Mouse (Mus musculus) macrophage (primary cell): ENCODE measurements around the gene Unc45a. TPM values are rescaled to one million over a fixed set of nuclear protein-coding genes. Genes with fewer than 3 reads are reported as not detected.

Experiments
- H3K27ac ChIP-seq: fragments of 350-480 bp; formaldehyde crosslinking; 2 replicates; pipeline ENCODE4 v1.9.0; 2021
- H3K36me3 ChIP-seq: fragments of 350-480 bp; formaldehyde crosslinking; 2 replicates; pipeline ENCODE4 v1.9.0; 2021; ENCODE audit errors: inconsistent target
- H3K4me3 ChIP-seq: fragments of 350-480 bp; formaldehyde crosslinking; 2 replicates; pipeline ENCODE4 v1.9.0; 2021; ENCODE audit errors: inconsistent target
- H3K79me2 ChIP-seq: fragments of 350-480 bp; formaldehyde crosslinking; 2 replicates; pipeline ENCODE4 v1.9.0; 2021; ENCODE audit errors: inconsistent target
- WGBS: methylation state at CpG from one replicate; pipeline ENCODE4 v1.1.7; 2026; ENCODE audit warnings: inconsistent platforms; ENCODE audit not compliant: missing documents; 5-methylcytosine and 5-hydroxymethylcytosine counted together
- polyA plus RNA-seq: library from polyadenylated mRNA; stranded (reverse); fragments of 250-400 nt; gene quantifications from 3 replicates; pipeline ENCODE4 v1.2.4, GENCODE M21; 2018; ENCODE audit warnings: inconsistent platforms

Unc45a gene
- polyA plus RNA-seq, 1 experiment from 2014 or later, result 14.3 TPM

GRCm38 (mm10) chr7:80347670-80348586, 7.1 kb upstream of the Unc45a start:
- Histone ChIP-seq H3K36me3 (peaks cover 25% of the 10 kb centered on the region), H3K27ac (no peak overlapping the region), H3K79me2 (no peaks in the 10 kb centered on the region), H3K4me3 (no peak overlapping the region)
- 94% methylated on average over 11 of the region's 13 CpGs for WGBS

DNA sequence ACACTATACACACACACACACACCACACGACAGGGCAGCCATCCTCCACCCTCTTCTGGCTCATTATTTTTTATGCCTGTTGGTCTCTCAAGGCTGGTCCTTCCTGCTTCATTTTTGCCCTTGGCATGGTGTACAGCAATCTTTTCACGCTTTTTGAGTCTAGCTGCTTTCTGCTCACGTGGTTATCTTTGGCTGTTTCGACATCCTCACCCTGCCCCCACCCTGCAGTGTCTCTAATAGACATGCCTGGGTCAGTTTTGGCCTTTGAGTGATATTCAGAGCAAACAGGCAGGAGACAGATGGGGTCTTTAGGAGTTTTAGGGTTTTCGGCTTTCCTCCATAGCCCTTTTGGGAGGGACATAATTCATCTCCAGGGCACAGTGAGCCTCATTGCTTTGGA, 6.0 kb upstream of the Unc45a start:
- no peak overlapping the region for H3K4me3 ChIP-seq
- no peaks in the 10 kb centered on the region for H3K79me2 ChIP-seq
- WGBS, result 55% methylated on average over 5 of the region's 5 CpGs
- no peak overlapping the region for H3K27ac ChIP-seq
- H3K36me3 ChIP-seq, result peaks cover 17% of the 10 kb centered on the region

GRCm38 (mm10) chr7:80346173-80346572, 5.4 kb upstream of the Unc45a start:
- Histone ChIP-seq H3K4me3 (no peak overlapping the region), H3K27ac (no peak overlapping the region), H3K36me3 (peaks cover 12% of the 10 kb centered on the region), H3K79me2 (no peaks in the 10 kb centered on the region)
- WGBS, result 96% methylated on average over 9 of the region's 9 CpGs

DNA sequence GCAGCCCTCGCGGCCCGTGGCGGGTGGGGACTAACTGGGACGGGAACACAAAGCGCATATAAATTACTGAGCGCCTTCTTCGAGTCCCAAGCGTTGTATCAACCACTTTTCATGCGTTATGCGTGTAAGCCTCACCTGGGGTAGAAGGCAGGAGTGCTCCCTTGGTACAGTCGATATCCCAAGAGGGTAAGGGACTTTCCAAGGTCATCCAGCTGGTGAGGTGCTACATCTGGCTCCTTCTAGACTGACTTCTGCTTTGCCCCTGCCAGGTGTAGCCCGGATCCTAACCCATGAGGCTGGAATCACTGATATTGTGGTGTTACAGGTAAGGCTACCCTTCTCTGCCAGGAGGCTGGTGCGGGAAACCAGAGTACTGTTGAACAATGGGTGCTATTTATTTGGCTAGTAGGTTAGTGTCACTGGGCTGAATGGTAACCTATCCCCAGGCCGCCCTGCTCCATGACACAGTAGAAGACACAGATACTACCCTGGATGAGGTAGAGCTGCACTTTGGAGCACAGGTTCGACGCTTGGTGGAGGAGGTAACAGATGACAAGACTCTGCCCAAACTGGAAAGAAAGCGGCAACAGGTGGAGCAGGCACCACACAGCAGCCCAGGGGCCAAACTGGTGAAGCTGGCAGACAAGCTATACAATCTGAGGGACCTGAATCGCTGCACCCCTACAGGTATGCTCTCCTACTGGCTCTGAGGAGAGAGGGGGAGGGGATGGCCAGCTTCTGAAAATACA, 2.6 kb upstream of the Unc45a start:
- 24% methylated on average over 18 of the region's 19 CpGs for WGBS
- Histone ChIP-seq H3K27ac (peak overlapping the region; percentile 27; the same call in 1 of the 2 replicates), H3K4me3 (peak overlapping the region; percentile 45), H3K79me2 (no peaks in the 10 kb centered on the region), H3K36me3 (no peaks in the 10 kb centered on the region)

DNA sequence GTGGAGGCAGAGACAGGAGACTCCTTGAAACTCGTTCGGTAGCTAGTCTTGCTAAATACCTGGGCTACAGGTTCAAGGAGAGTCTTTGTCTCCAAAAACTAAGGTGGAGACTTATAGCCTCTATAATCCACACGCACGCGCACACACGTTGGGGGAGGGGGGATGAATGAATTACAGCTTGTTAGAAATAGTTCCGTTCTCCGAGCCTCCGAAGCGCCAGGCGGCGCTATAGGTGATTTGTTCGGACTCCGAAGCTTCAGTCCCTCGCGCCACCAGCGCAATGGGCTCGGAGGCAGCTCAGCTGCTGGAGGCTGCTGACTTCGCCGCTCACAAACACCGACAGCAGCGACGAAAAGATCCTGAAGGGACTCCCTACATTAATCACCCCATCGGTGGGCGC, 2.1 kb upstream of the Unc45a start, which contains the start of gene Hddc3:
Gene Hddc3, plus strand, starts transcription at position 247 of the 400 bp plus-strand sequence.
- under 1% methylated on average over 25 of the region's 25 CpGs for WGBS

GRCm38 (mm10) chr7:80341793-80342192, 988 bp upstream of the Unc45a start:
- Histone ChIP-seq H3K27ac (no peak overlapping the region), H3K36me3 (peaks cover 4% of the 10 kb centered on the region), H3K79me2 (no peaks in the 10 kb centered on the region), H3K4me3 (no peak overlapping the region)
- 88% methylated on average over 7 of the region's 7 CpGs for WGBS

More for the DNA sequence above, 2.1 kb upstream of the Unc45a start, which contains the start of gene Hddc3:
- peak within 1 kb of the TSS; percentile 45 for H3K4me3 ChIP-seq
- H3K79me2 ChIP-seq, result no peaks in the 10 kb centered on the region
- H3K36me3 ChIP-seq, result no peaks in the 10 kb centered on the region
- H3K27ac ChIP-seq, result peak within 1 kb of the TSS; percentile 27; the same call in 1 of the 2 replicates

GRCm38 (mm10) chr7:80339793-80340628, 794 bp downstream of the Unc45a start:
- under 1% methylated on average over 44 of the region's 45 CpGs for WGBS

DNA sequence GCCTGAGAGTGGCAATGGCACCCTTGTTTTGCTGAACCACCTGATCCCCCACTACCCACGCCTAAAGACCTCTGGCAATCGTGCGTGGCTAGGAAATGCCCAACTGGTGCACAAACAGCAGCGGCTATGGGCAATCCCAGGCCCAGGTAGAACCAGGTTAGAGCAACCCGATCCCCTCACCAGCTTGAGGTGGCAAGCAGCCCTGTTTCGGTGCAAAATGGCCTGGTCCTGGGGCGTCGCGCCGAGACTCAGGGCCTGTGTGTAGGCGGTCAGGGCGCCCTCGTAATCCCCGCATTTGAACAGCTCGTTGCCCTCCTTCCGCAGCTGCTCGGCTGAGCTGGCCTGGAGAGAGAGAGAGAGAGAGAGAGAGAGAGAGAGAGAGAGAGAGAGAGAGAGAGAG, 1.4 kb downstream of the Unc45a start:
- peaks cover 28% of the 10 kb centered on the region for H3K36me3 ChIP-seq
- WGBS, result 24% methylated on average over 12 of the region's 17 CpGs
- H3K4me3 ChIP-seq, result peak overlapping the region; percentile 19; the same call in 1 of the 2 replicates
- H3K79me2 ChIP-seq, result no peaks in the 10 kb centered on the region
- no peak overlapping the region for H3K27ac ChIP-seq

More at GRCm38 (mm10) chr7:80339793-80340628, 794 bp downstream of the Unc45a start:
- peak overlapping the region; percentile 38 for H3K27ac ChIP-seq
- H3K36me3 ChIP-seq, result peaks cover 22% of the 10 kb centered on the region
- no peaks in the 10 kb centered on the region for H3K79me2 ChIP-seq
- peak overlapping the region; percentile 55 for H3K4me3 ChIP-seq

GRCm38 (mm10) chr7:80336932-80337331, 3.9 kb downstream of the Unc45a start:
- no peak overlapping the region for H3K27ac ChIP-seq
- WGBS, result 79% methylated on average over 2 of the region's 3 CpGs
- H3K4me3 ChIP-seq, result no peak overlapping the region
- H3K36me3 ChIP-seq, result peaks cover 53% of the 10 kb centered on the region
- no peaks in the 10 kb centered on the region for H3K79me2 ChIP-seq

GRCm38 (mm10) chr7:80334848-80335247, 6.0 kb downstream of the Unc45a start:
- no peak overlapping the region for H3K4me3 ChIP-seq
- no peak overlapping the region for H3K27ac ChIP-seq
- peaks cover 73% of the 10 kb centered on the region for H3K36me3 ChIP-seq
- H3K79me2 ChIP-seq, result no peaks in the 10 kb centered on the region
- 87% methylated on average over 4 of the region's 4 CpGs for WGBS

- Histone ChIP-seq H3K4me3 (no peak overlapping the region), H3K27ac (no peak overlapping the region), H3K36me3 (peaks cover 90% of the 10 kb centered on the region), H3K79me2 (no peaks in the 10 kb centered on the region)
- WGBS, result 94% methylated on average over 18 of the region's 19 CpGs
These were observed 9.4 kb downstream of the Unc45a start for GRCm38 (mm10) chr7:80331433-80331832.

- H3K27ac ChIP-seq, result no peak overlapping the region
- H3K36me3 ChIP-seq, result peaks cover 86% of the 10 kb centered on the region
- no peaks in the 10 kb centered on the region for H3K79me2 ChIP-seq
- 90% methylated on average over 8 of the region's 8 CpGs for WGBS
- no peak overlapping the region for H3K4me3 ChIP-seq
These were observed 10.5 kb downstream of the Unc45a start for GRCm38 (mm10) chr7:80330278-80330677.

DNA sequence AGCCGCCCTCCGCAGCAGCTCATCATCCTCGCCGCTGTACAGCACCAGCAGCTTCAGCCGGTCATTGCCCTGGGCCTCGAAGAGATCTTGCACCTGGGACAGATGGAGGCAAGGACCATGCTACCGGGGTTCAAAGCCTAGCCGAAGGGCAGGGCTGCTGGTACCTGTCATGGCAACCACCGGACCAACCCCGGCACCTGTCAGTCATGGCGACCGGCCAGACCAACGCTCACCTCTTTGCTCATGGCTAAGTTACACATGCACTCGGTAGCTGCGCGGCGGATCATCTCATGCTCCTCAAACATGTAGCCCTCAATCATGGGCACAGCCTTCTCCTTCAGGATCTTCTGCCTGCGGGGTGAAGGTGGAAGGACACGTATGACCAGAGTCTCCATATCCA, 14.7 kb downstream of the Unc45a start:
- Histone ChIP-seq H3K4me3 (no peak overlapping the region), H3K79me2 (no peaks in the 10 kb centered on the region), H3K36me3 (peaks cover 44% of the 10 kb centered on the region), H3K27ac (no peak overlapping the region)
- WGBS, result 91% methylated on average over 15 of the region's 19 CpGs

DNA sequence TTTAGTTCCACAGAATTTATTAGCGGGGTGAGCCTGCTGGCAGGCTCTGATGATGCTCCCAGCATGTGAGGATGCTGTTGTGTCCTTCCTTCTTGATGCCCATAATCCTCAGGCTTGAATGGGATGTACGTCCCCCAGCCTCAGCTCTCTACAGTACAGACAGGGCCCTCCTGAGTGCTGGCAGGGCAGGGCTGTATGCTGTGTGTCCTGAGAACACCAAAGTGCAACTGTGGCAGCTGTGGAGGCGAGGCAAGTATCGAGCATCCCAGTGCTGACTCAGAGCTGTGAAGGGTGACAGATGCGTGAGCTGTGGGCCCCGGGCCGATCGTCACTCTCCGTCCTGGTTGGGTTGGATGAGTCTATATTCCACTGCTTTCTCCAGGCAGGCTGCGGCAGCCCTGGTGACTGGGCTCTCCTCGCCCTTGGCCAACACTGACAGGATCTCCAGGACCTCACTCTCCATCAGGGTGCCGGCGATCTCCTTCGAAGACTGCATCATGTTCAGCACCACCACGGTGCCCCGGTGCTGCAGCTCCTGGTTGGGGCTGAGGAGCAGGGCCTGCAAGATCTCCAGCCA, 15.4 kb downstream of the Unc45a start:
- H3K36me3 ChIP-seq, result peaks cover 37% of the 10 kb centered on the region

More for the DNA sequence above, 15.4 kb downstream of the Unc45a start:
- H3K79me2 ChIP-seq, result no peaks in the 10 kb centered on the region
- no peak overlapping the region for H3K27ac ChIP-seq
- WGBS, result 94% methylated on average over 16 of the region's 16 CpGs
- no peak overlapping the region for H3K4me3 ChIP-seq
